Mouse (Mus musculus): ENCODE measurements around the gene Olfr309. TPM values are rescaled to one million over a fixed set of nuclear protein-coding genes. Genes with fewer than 3 reads are reported as not detected.

Gene Olfr309
- not detected in 2 replicates for polyA plus RNA-seq (2012; rRNA removed; ENCODE audit: low replicate concordance)

DNA sequence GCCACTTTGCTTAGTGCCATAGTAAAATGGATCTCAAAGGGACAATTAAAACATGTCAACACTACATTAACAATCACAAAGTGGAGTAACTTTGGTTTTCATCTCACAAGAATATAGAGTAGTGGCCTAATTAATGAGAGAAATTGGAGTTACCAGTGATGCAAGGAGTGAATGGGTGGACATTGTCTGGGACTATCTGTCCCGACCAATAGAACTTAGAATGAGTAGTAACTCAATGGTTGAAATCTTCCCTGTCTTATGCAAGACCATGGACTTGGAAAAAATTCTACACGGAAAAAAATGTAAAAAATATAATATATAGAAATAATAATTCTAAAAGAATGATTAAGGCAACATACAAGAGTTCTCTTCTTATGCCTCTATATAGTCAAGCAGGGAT lies at the start of gene Olfr309:
Gene Olfr309 (minus strand): TSS at position 101 of the 400 bp plus-strand sequence.

DNA sequence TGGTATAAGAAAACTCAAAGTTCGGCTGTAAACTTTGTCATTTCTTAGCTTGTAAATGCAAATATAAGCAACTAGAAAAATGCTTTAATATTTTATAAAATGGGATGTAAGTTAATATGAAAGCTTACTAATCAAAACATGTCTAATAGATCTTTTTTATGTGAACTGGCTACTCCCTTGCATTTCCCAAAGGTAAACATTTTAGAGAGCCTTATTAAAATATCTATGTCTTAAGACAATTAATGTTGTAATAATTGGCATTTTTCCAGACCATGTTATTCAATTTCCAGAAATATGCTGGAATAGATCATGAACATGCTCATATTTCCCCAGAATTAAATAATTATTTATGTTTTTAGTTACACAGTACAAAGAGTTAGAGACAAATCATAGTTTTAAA lies 24.0 kb upstream of the Olfr309 start, which contains the start of gene Olfr307:
Gene Olfr307 (minus strand): TSS at position 101 of the 400 bp plus-strand sequence.

GRCm38 (mm10) chr7:86325530-86325929 lies 12.0 kb upstream of the Olfr309 start, which contains the start of gene Olfr308:
Gene Olfr308 (minus strand): TSS chr7:86325630.

GRCm38 (mm10) chr7:86277072-86277471 lies 36.4 kb downstream of the Olfr309 start, which contains the start of gene Olfr310:
Gene Olfr310 (minus strand): TSS chr7:86277172.

Other genes starting within 250 kb of the Olfr309 start
- gene Vmn2r75, start 141.9 kb downstream of the Olfr309 start, polyA plus RNA-seq (2012; rRNA removed; ENCODE audit: low replicate concordance): not detected in 2 replicates
- gene Vmn2r76, start 67.4 kb downstream of the Olfr309 start, polyA plus RNA-seq (2012; rRNA removed; ENCODE audit: low replicate concordance): not detected in 2 replicates
- not detected in 2 replicates for gene Olfr310, start 36.5 kb downstream of the Olfr309 start, polyA plus RNA-seq (2012; rRNA removed; ENCODE audit: low replicate concordance)
- gene Olfr308, start 11.9 kb upstream of the Olfr309 start, polyA plus RNA-seq (2012; rRNA removed; ENCODE audit: low replicate concordance): not detected in 2 replicates
- not detected in 2 replicates for gene Olfr307, start 23.9 kb upstream of the Olfr309 start, polyA plus RNA-seq (2012; rRNA removed; ENCODE audit: low replicate concordance)
- gene Olfr305, start 53.2 kb upstream of the Olfr309 start, polyA plus RNA-seq (2012; rRNA removed; ENCODE audit: low replicate concordance): not detected in 2 replicates
- gene Olfr304, start 73.0 kb upstream of the Olfr309 start, polyA plus RNA-seq (2012; rRNA removed; ENCODE audit: low replicate concordance): not detected in 2 replicates
- not detected in 2 replicates for gene Olfr303, start 84.1 kb upstream of the Olfr309 start, polyA plus RNA-seq (2012; rRNA removed; ENCODE audit: low replicate concordance)
- gene Olfr301, start 90.1 kb upstream of the Olfr309 start, polyA plus RNA-seq (2012; rRNA removed; ENCODE audit: low replicate concordance): not detected in 2 replicates
- gene Olfr299, start 146.2 kb upstream of the Olfr309 start, polyA plus RNA-seq (2012; rRNA removed; ENCODE audit: low replicate concordance): not detected in 2 replicates
- gene Olfr298, start 178.8 kb upstream of the Olfr309 start, polyA plus RNA-seq (2012; rRNA removed; ENCODE audit: low replicate concordance): not detected in 2 replicates
- gene Olfr297, start 206.3 kb upstream of the Olfr309 start, polyA plus RNA-seq (2012; rRNA removed; ENCODE audit: low replicate concordance): not detected in 2 replicates